Mouse (Mus musculus): ENCODE data around the gene Magi2.

Gene Magi2

DNA sequence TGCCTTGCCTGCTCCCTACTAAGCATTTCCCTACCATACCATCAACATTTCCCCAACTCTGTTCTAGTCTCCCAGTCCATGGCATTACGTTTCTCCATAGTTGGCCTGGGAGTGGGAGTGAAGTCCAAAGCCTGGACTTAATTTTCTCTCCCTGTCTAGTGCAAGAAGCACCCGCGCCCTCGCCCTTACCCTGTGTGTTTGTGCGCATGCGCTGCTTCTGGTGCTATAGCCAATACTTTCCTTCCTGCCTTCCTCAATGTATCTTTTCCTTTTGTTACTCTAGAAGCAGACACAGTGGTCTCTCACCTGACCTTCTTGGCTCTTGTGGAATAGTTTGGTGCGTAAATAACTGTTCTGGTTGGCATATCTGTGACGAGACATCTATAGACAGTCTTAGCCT lies 1440.8 kb downstream of the Magi2 start:
- no peak for DNase-seq (ENCODE audit: low spot score)

DNA sequence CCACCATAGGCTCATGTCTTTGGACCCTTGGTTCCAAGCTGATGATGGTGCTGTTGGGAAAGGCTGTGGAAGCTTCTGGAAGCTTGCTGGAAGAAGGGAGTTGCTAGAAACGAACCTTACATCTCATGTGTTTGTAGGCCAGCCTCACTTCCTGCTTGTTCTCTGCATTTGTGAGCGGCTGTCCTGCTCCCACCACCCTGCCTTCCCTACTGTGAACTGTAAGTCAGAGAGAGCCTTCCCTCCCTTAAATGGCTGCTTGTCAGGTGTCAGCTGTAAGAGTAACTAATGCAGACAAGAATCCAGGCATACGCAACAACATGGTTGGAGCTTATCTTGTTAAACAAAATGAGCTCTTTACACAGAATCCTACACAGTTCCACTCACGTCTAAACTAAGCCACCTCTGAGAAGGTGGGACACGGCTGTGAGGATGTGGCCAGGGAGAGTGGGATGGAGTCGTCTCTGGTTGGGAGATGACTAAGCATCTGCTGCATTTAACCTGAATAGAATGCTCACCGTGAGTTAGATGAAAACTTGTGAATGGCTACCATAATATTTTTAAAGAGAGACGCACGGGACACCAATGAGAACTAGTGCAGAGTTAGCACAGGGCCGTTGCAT lies 1442.0 kb downstream of the Magi2 start:
- no peak for DNase-seq (ENCODE audit: low spot score)

DNA sequence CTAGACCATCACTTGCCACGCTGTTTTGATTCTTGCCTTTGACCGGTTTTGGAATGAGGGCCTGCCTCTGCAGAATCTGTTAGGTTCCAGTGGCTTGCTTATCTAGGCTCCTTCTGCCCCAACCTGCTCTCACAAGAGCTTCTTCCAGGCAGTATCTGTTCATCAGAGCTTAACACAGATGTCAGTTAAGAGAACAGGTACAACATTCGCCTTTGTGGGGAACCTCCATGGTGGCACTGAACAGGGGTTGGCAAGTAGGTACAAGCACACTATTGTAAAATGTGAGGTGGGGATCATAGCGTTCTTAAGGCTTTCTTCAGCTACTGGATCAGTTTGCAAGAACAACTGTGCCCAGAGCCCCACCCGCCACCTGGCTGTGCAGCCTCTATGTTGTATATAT lies 1442.6 kb downstream of the Magi2 start:
- DNase-seq (ENCODE audit: low spot score), result no peak

DNA sequence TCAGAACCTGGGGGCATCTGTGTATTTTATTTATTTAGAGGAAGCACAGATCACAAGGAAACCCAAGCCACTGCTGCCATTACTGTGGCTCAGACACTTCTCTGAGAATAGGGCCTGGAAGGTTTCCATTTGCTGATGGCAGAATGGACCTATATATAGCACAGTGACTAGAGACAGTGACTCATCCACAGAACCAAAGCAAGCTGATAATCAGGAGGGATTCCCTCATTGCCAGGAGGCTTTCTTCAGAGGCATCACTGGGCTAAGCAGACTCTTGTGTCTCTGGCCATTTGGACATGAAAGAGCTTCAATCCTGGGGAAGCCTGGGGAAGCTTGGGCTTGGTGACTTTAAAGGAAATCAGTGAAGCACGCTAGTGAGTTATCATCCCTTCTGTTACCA lies 1445.0 kb downstream of the Magi2 start:
- no peak for DNase-seq (ENCODE audit: low spot score)

DNA sequence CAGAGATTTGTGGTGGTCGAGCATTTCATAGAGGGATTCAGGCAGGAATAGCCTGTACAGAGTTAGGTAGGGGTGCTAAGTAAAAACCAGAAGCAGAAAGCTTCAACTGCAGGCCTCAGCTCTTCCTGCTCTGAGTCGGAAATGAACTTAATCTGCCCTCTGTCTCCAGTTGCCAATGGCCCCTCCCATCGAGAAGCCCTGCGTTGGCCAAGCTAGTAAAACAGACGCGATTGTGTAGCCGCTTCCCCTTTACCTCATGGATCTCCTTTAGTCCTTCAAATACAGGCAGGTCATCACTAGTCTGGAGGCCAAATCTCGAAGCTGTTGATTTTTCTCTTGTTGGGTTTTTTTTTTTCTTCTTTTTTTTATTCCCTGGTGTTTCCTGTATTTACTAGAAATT lies 1447.7 kb downstream of the Magi2 start:
- no peak for DNase-seq (ENCODE audit: low spot score)

DNA sequence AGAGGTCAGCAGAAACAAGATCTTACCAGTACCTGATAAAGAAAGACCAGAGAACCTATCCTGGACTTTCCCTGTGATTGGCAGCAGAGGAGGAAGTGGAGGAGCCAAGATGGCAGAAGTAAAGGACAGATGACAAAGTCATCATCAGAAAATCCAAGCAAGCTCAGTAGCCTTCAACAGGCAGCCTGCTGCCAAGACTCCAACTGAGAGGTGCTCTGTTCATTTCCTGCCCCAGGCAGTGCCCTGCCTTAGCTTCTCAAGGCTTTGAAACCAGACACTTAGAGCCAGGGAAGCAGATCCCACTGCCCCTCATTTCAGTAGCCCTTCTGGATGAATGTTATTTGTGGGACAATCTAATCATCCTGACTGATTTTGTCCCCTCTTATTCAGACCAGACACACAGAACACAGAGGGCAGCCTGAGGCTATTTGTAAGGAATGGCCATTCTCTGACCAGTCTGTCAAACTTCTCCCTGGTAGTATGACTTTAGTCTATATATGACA lies 1448.4 kb downstream of the Magi2 start:
- no peak for DNase-seq (ENCODE audit: low spot score)

DNA sequence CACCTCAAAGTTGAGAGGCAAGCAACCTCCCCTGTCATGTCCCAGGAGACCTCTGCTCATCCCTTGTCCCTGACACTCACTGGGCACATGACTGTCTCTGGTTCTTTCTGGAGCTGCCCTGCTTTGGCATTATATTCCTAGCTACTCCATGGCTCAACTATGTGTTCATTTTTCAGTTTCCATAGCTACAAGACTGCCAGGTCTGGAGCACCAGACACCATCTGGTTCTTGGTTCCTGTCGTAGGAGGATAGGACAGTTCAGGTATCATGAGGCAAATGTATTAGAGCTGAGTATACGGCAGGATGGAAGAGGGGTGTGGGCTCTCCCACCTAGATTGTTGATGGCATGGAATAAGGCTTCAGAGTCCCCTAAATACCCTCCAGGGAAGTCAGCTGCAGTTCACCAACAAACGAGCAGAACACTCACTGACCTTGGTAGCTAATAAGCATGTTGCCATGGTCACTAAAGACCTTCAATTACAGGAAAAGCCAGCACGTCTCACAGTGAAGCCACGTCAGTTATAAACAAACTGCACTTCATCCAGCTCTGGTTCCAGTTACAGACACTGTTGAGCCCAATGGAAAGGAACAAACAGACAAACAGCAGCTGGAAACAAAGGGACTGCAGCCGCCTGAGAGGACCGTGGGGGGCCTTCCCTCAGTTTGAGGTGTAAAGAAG lies 1449.5 kb downstream of the Magi2 start:
- DNase-seq (ENCODE audit: low spot score), result no peak

DNA sequence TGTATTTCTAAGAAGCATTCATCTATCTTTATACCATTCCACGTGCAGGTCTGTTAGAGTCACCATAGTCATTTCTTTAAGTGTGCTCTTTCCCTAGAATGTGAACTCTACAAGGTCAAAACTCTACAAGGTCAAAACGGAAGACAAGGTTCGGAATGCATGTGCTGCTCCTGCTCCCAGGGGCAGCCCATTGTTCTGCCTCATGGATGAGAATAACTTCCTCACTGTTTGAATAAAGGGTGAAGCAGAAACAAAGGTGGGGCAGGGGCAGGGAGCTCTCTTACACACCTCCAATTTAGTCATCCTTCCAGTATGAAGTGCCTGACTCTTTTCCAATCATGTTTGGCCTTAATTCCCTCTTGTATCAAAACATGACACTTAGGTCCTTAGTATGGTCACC lies 1450.4 kb downstream of the Magi2 start:
- no peak for DNase-seq (ENCODE audit: low spot score)

DNA sequence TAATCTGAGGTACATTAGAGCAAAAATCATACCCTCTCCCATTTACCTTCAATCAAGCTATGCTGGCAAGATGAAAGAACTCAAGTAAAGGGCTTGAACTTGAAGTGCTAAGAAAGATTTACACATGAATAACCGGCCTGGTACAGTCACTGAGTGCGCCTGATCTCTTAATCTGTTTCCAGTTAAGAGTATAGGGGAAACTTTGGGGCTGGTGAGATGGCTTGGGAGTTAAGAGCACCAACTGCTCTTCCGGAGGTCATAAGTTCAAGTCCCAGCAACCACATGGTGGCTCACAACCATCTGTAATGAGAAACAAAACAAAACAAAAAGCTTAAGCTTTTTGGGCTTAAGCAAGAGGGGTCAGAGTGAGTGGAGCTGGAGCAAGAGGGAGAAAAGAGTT lies 1451.7 kb downstream of the Magi2 start:
- DNase-seq (ENCODE audit: low spot score), result no peak

DNA sequence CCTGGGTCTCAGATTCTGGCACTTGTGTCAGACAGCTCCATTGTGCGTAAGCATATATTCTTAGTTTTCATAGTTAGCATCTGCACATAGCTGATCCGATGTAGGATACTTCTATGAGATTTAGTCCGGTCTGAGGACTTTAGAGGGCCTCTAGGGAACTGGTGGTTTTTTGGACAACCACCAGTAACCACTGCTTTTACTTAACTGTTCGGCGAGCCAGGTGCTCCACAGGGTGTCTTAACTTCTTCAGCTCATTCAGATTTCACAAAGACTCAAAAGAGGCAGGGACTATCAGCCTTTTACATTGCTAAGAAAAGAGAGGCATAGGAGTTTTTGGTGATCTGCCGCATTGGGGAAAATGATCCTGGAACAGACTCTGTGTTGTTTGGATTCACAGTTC lies 1453.1 kb downstream of the Magi2 start:
- DNase-seq (ENCODE audit: low spot score), result no peak

DNA sequence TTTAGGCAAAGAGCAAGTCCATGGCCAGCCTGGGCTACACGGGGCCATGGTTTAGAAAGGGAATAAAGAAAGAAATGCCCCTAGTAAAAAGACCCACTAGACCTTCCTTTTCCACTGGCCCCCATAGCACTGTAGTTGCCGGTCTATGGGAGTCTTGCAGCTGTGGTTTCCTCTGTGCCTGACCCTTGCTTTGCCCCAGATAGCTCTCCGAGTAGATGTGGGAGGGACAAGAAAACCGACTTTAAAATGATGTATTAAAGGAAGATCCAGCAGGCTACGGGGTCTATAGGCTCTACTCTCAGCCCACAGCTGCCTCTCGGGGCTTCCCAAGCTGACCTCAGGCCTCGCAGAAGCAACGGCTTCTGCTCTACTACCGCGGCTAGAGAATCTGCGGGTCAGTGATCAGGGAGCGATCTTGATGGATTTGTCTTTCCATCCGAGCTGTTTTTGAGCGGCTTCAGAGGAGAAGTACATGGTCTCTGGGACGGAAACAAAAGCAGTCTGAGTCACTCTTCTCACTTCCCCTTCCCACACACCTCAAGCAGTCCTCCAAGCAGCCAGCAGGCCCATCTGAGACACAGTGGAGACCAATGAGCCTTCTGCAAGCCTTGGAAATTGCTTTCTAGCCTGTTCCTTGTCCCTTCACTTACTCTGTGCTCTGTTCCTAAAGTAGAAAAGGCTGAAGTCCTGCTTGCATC lies 1454.1 kb downstream of the Magi2 start:
- DNase-seq (ENCODE audit: low spot score), result peak; percentile 13

DNA sequence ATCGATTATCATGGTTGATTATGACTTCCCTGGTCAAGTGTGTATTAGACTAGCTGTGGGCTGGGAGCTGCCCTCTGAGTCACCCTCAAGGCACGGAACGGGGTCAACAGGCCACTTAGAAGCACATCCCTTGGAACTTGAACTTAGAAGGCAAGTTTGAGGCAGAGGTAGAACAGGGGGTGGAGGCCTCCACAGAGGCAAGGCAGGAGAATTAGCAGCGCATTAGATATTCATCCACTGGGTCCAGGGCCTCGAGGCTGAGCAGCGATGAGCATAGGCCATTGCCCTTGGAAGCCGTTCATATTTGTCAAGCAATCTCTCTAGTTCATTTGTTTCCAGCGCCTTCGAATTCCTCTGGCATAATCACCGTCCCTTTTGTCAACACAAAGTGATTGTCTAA lies 1454.8 kb downstream of the Magi2 start:
- no peak for DNase-seq (ENCODE audit: low spot score)

DNA sequence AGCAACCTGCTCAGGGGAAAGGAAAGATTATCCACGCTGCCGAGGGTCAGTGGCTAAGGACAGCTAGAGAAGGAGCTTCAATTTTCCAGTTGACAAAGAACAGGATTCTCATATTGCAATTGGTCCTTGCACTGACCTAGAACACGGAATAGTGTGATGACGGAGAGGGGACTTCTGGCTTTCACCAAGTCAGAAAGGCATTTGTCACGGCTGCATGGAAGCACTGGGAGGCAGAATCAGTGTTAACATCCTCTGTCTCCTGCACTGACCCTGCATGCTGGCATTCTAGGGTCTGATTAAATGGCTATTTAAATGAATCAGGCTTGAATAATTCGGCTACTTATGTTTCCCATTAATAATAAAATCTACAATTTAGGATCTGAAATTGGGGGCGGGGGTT lies 1455.4 kb downstream of the Magi2 start:
- DNase-seq (ENCODE audit: low spot score), result no peak

DNA sequence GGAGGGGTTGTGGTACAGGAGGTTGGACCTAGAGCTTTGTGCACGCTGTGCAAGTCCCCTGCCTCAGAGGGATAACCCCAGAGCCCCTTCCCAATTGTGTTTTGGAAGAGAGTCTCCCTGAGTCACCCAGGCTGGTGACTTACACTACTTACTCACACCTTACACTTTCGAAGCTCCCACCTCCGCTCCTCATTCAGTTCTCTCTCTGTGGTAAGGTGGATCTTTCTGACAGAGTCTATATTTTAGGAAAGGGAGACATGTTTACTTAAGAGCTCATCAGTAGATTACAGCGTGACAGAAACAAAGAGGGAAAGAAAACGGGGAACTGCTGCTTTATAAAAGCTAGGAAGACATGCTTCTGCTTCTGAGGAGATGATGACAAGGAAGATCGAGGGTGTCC lies 1457.3 kb downstream of the Magi2 start:
- no peak for DNase-seq (ENCODE audit: low spot score)

DNA sequence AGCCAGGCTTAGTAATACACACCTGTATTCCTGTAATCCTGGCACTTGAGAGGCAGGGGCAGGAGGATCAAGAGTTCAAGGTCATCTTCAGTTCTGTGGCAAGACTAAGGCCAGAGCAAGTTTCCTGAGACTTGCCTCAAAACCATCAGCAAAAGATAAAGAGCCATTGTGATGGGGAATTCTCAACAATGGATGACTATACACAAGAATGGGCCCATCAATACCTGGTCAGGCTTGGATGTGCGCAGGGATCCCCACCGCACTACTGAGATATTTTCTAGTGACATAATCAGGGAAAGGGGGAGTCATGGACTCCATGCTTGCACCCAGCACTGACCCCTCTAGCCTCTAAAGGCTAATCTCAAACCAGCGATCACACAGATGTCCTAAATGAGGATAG lies 1465.4 kb downstream of the Magi2 start:
- no peak for DNase-seq (ENCODE audit: low spot score)

DNA sequence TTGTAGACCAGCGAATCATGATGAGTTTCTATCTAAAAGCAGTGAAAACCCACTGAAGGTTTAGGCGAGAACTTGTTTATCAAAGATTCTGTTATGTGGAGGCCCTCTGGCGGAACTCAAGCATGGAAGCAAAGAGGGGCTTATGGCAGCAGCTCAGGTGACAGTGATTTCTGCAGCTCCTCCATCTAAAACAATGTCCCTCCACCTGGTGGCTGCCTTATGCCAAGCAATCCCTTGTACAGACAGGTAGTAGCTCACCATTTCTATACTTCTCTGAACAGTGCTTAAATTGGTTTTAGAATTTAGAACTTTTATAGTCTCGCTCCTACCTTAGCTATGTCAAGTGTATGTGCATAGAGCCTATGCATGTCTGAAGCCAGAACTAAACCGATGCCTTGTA lies 1472.3 kb downstream of the Magi2 start:
- no peak for DNase-seq (ENCODE audit: low spot score)

DNA sequence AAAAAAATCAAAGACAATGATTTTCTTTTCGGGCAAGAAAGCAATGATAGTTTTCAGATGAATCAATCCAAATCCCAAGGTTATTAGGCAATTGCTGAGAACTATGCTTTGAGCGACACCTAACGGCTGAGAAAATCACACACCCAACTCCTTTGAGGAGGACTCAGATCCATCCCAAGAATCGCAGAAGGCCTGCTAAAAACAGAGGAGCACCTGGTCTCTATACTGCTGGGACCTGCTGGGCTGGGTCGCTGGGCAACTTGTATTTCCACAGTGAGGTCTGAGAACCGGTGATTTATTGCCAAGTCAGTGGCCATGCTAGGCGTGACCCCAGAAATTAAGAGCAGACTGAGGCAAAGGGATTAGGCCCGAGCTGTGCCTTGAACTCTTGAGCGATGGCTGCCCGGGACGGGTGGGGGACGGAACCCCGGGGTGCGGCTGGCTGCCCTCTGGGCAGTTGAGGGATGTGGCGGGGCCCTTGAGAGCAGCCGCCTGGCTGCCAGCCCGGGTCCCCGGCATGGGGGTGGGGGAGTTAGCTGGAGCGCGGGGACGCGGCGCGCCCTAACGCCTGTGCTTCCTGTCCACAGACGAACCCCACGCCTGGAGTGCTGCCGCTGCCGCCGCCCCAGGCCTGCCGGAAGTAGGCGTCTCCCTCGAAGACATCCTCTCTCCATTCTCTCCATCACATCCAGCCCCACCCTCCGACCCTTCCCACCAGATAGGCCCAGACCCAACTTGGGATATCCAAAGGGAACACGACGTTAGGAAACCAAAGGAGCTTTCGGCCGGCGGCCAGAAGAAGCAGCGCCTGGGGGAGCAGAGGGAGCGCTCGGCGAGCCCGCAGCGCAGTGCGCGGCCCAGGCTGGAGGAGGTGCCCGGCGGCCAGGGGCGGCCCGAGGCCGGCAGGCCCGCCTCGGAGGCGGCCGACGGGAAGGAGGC lies 1474.9 kb downstream of the Magi2 start:
- DNase-seq (ENCODE audit: low spot score), result peak; percentile 87

DNA sequence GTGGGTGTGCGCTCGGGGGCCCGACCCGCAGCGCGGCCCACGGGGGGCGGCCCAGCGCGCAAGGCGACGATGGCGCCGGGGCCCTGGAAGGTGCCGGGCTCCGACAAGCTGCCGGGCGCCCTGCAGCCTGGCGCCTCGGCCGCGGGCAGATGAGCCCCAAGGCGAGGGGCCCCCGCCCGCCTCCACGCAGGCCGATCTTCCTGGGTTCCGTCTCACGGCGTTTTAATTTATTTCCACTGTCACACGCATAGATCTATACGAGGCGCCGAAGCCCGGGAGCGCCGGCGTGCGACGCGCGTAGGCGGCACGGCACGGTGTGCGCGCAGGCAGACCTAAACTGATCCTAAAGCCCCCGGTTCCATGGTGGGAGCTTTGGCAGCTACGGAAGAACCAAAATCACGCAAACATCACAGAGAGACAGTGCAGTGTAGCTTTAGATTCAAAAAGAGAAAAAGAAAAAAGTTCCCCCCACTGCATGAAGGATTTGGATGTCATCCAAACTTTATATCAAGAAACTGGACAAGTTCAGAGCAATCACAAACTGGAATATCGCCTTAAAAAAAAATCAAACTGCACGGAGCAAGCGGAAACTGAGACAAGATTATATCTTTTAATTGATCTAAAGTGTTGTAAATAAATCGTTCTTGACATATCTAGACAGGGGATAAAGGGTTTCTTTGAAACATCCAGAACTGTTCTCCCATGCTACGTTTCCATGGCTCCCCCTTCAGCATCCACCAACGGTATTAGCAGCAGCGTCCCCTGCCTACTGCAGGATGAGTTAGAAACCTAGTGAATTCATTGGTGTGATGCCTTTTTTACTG lies 1475.9 kb downstream of the Magi2 start:
- peak; percentile 10 for DNase-seq (ENCODE audit: low spot score)

DNA sequence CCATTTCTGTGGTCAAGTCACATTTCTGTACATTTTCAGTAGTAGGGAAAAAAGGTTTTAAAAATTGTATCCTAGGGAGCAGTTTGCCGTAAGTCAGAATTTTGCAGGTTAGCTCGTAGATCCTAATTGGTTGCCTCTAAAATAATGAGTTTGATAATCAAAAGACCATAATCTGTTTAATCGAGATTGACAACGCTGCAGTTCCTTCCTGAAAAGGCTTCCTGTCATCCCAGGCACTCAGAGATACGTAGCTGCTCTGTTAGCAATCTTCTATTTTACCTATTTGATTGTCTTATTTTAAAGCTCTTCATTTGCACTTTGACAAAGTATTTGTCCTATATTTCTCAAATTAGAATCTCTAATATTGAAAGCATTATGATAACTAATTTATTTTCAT lies 1476.5 kb downstream of the Magi2 start:
- no peak for DNase-seq (ENCODE audit: low spot score)

DNA sequence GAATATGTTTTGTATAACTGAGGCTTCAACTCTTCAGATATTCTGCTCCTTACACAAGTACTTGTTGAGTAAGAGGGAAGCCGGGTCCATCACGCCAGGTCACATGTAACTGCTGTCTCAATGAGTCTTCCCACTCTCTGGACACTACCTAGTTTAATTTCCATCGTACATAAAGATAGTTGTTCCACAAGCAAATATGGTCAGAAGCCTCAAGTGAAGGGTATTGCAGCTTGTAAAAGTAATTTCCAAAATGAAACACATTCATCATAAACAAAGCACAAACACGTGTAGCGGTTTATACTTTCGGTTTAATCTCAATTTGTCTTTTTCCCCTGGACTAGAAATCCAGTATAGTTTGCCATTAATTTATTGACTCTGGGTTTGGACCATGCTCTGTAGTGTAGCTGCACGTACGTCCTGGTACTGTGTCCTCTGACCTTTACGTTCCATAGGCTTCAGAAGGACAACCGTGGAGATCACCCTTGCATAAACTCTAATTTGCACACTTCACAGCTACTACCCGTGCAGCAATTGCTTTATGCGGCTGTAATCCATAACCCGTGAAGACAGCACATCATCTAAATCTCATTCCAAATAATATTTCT lies 1477.2 kb downstream of the Magi2 start:
- DNase-seq (ENCODE audit: low spot score), result no peak

DNA sequence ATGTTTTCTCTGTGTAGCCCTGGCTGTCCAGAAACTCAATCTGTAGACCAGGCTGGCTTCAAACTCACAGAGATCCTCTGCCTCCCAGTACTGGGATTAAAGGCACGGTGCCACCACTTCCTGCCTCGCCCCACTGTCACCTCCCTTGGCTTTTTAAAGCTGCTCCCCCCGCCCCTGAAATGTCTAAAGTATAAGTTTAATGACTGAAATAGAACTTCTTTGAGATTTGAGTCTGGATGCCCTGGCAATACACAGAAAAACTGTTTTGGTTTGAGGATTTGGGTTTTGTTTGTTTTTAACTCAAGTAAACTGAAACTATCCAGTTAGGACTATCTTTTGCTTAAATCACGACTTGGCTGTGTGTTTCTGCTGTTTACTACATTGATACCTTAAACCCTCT lies 1478.0 kb downstream of the Magi2 start:
- no peak for DNase-seq (ENCODE audit: low spot score)

All from lung, postnatal 25 days (tissue).